Mouse (Mus musculus): ENCODE results near the gene Serpina3b. TPM values are rescaled to one million over a fixed set of nuclear protein-coding genes. Genes with fewer than 3 reads are reported as not detected.

Gene Serpina3b
- polyA plus RNA-seq, 1 experiment from 2014 or later: not detected

DNA sequence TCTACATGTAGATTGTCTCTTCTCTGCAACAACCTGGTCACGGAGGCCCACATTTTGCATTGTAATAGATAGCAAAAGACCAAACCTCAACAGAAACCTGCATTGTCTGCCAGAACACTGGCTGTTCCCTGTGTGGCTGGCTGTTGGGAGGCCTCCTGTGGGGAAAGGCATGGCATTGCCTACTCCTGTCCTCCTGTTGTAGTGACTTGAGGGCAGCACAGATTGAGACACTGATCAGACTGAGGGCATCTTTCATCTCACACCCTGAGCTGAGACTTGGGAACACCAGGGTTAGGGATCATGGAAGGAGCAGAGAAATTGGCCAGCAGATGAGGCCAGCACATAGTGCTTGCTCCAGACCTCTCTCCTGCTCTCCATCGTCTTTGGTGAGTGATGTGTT lies 10.4 kb downstream of the Serpina3b start:
- Histone ChIP-seq H3K27me3 (ENCODE audit: poor library complexity, severe bottlenecking) (no peaks in the 10 kb centered on the region), H3K4me3 (no peak overlapping the region), H3K27ac (no peak overlapping the region), H3K36me3 (replicated peaks) (no peaks in the 10 kb centered on the region), H3K9me3 (no peaks in the 10 kb centered on the region), H3K4me1 (no peaks in the 10 kb centered on the region)
- peak; percentile 5 for DNase-seq (ENCODE audit: extremely low spot score, low spot score)
- WGBS: 85% methylated on average over 2 of the region's 2 CpGs

DNA sequence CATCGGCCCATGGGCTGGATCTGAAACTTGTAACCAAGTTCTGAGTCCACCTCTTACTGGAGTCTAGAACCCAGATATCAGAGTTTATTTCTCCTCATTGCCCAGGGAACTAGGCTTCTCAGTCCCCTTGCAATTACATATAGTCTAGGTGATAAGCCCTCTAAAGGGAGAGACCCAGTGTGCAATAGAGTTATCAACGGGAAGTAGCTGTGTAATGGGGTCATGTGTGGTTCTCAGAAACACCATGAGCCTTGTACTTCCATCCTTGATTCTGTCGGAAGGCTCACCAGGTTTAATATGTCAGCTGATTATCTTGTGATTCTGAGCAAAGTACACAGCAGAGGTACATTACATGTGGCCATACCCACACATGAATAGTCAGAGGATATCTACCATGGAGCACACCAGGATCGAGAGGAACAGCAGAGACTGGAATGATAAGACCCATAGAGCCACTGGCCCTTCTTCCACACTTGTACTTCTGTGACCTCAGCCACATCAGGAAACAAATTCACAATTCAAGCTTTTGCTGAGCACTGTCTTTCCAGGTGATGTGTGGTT lies 12.8 kb downstream of the Serpina3b start:
- Histone ChIP-seq H3K27me3 (ENCODE audit: poor library complexity, severe bottlenecking) (no peaks in the 10 kb centered on the region), H3K4me3 (no peak overlapping the region), H3K36me3 (replicated peaks) (no peaks in the 10 kb centered on the region), H3K9me3 (no peaks in the 10 kb centered on the region), H3K27ac (no peak overlapping the region), H3K4me1 (no peaks in the 10 kb centered on the region)
- DNase-seq (ENCODE audit: extremely low spot score, low spot score): peak; percentile 4
- 91% methylated on average over 4 of the region's 4 CpGs for WGBS

- H3K4me3 ChIP-seq: no peak overlapping the region
- H3K4me1 ChIP-seq: no peaks in the 10 kb centered on the region
- H3K36me3 ChIP-seq (replicated peaks): no peaks in the 10 kb centered on the region
- H3K27me3 ChIP-seq (ENCODE audit: poor library complexity, severe bottlenecking): no peaks in the 10 kb centered on the region
- H3K9me3 ChIP-seq: no peaks in the 10 kb centered on the region
- no peak overlapping the region for H3K27ac ChIP-seq
- peak; percentile 3 for DNase-seq (ENCODE audit: extremely low spot score, low spot score)
- 78% methylated on average over 1 of the region's 1 CpGs for WGBS
These were observed 13.7 kb downstream of the Serpina3b start for GRCm38 (mm10) chr12:104141506-104141905.

- Histone ChIP-seq H3K27ac (no peak overlapping the region), H3K27me3 (ENCODE audit: poor library complexity, severe bottlenecking) (no peaks in the 10 kb centered on the region)
- WGBS: 83% methylated on average over 1 of the region's 1 CpGs
These were observed 14.6 kb downstream of the Serpina3b start for GRCm38 (mm10) chr12:104142427-104142826.

DNA sequence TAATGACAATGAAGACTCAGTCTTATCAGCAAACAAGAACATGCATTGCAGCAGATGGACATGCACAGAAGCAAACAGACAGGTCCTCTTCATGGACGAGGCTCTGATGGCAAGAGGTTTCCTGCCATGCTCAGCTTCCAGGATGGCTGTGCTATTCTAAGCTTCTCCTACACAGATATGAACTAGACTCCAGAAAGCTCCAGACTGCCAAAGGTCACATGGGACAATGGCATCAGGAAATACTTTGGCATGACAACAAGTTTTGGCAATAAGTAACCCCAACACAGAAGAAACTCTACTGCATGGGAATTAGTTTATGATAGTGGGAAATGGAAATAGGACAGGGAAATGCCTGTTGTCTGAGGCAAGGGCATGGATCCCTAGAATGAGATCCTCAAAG lies 15.5 kb downstream of the Serpina3b start:
- no peaks in the 10 kb centered on the region for H3K36me3 ChIP-seq (replicated peaks)
- no peaks in the 10 kb centered on the region for H3K27me3 ChIP-seq (ENCODE audit: poor library complexity, severe bottlenecking)
- no peaks in the 10 kb centered on the region for H3K9me3 ChIP-seq
- DNase-seq (ENCODE audit: extremely low spot score, low spot score): peak; percentile 3
- no peak overlapping the region for H3K27ac ChIP-seq
- no peak overlapping the region for H3K4me3 ChIP-seq
- 74% methylated on average over 1 of the region's 1 CpGs for WGBS
- H3K4me1 ChIP-seq: no peaks in the 10 kb centered on the region

More at GRCm38 (mm10) chr12:104142427-104142826, 14.6 kb downstream of the Serpina3b start:
- Histone ChIP-seq H3K36me3 (replicated peaks) (no peaks in the 10 kb centered on the region), H3K4me3 (no peak overlapping the region), H3K4me1 (no peaks in the 10 kb centered on the region), H3K9me3 (no peaks in the 10 kb centered on the region)
- peak; percentile 5 for DNase-seq (ENCODE audit: extremely low spot score, low spot score)

- Histone ChIP-seq H3K9me3 (no peaks in the 10 kb centered on the region), H3K4me3 (no peak overlapping the region), H3K36me3 (replicated peaks) (no peaks in the 10 kb centered on the region), H3K4me1 (no peaks in the 10 kb centered on the region), H3K27me3 (ENCODE audit: poor library complexity, severe bottlenecking) (no peaks in the 10 kb centered on the region), H3K27ac (no peak overlapping the region)
- WGBS: 92% methylated on average over 2 of the region's 2 CpGs
- DNase-seq (ENCODE audit: extremely low spot score, low spot score): no peak
These were observed 17.8 kb downstream of the Serpina3b start for GRCm38 (mm10) chr12:104145571-104145970.

DNA sequence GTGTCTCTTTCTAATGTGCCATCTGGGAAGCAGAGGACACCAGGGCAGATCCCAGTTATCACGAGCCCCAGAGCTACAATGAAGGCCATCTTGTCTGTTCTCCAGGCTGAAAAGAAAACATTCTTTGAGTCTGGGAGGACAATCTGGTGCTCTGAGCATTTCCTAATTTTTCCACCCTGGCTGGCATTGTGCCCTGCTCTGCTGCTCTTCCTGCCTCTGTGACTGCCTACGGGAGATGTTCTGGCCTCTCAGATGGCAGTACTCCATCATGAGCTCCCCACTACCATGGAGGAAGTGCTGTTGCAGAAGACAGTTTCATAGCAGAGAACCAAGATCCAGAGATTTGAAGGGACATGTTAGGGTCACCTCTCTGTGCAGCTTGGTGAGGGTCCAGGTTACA lies 24.2 kb downstream of the Serpina3b start:
- peak; percentile 5 for DNase-seq (ENCODE audit: extremely low spot score, low spot score)
- Histone ChIP-seq H3K4me3 (no peak overlapping the region), H3K36me3 (replicated peaks) (no peaks in the 10 kb centered on the region), H3K27me3 (ENCODE audit: poor library complexity, severe bottlenecking) (no peaks in the 10 kb centered on the region), H3K4me1 (no peaks in the 10 kb centered on the region), H3K27ac (no peak overlapping the region), H3K9me3 (no peaks in the 10 kb centered on the region; the same call in 1 of the 2 replicates)
- WGBS: 92% methylated on average over 2 of the region's 2 CpGs

- DNase-seq (ENCODE audit: extremely low spot score, low spot score): peak; percentile 3
- Histone ChIP-seq H3K27me3 (ENCODE audit: poor library complexity, severe bottlenecking) (no peaks in the 10 kb centered on the region), H3K9me3 (no peaks in the 10 kb centered on the region; the same call in 1 of the 2 replicates), H3K27ac (no peak overlapping the region), H3K4me3 (no peak overlapping the region), H3K4me1 (no peaks in the 10 kb centered on the region), H3K36me3 (replicated peaks) (no peaks in the 10 kb centered on the region)
- 81% methylated on average over 3 of the region's 3 CpGs for WGBS
These were observed 25.3 kb downstream of the Serpina3b start for GRCm38 (mm10) chr12:104153041-104153645.

DNA sequence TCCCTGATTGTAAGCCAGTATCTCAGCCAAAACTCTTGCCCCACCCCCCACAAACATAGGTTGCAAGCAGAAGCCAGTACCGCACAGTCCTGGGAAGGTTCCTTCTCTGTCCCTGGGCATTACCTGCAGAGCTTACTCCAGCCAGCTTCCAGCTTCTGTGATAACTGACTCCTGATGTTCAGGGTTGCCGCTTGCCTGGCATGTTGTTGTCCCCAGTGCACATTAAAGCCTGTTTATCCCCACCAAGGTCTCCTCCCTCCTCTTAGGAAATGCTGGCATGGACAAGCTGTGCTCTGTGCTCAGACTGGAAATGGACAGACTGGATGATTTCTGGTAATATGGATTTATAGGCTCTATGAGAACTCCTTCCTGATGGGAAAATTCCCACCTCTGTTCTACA lies 25.9 kb downstream of the Serpina3b start, which contains the start of gene Serpina3c:
Gene Serpina3c, minus strand, starts transcription at position 215 of the 400 bp plus-strand sequence.
- DNase-seq (ENCODE audit: extremely low spot score, low spot score): peak; percentile 8
- no peak within 1 kb of the TSS for H3K4me3 ChIP-seq
- H3K27me3 ChIP-seq (ENCODE audit: poor library complexity, severe bottlenecking): no peaks in the 10 kb centered on the region
- H3K27ac ChIP-seq: no peak within 1 kb of the TSS
- no peaks in the 10 kb centered on the region for H3K4me1 ChIP-seq
- H3K9me3 ChIP-seq: no peaks in the 10 kb centered on the region; the same call in 1 of the 2 replicates
- H3K36me3 ChIP-seq (replicated peaks): no peaks in the 10 kb centered on the region
- 94% methylated on average over 2 of the region's 2 CpGs for WGBS

GRCm38 (mm10) chr12:104174747-104175146 lies 47.0 kb downstream of the Serpina3b start:
- Histone ChIP-seq H3K27ac (no peak overlapping the region), H3K36me3 (replicated peaks) (no peaks in the 10 kb centered on the region), H3K9me3 (no peaks in the 10 kb centered on the region), H3K4me3 (no peak overlapping the region), H3K27me3 (ENCODE audit: poor library complexity, severe bottlenecking) (no peaks in the 10 kb centered on the region), H3K4me1 (no peaks in the 10 kb centered on the region)
- peak; percentile 1 for DNase-seq (ENCODE audit: extremely low spot score, low spot score)
- 68% methylated on average over 3 of the region's 3 CpGs for WGBS

DNA sequence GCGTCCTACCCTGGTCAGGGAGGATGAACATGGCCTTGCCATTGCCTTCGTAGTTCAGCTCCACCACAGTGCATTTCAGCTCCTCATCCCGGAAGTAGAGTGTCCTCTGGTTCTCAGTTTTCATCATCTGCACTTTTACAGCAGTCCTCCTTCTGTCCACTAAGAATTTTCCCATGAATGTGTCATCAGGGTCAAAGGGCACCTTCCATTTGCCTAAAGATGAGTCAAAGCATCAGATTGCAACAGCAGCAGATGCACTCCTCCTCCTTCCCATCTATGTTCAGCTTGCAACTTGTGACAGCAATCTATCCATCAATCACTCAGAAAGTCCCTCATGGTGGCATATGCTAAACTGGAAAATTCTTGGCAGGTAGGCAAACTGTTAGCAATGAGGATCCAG lies 47.8 kb downstream of the Serpina3b start:
- Histone ChIP-seq H3K27ac (no peak overlapping the region), H3K9me3 (no peaks in the 10 kb centered on the region), H3K27me3 (ENCODE audit: poor library complexity, severe bottlenecking) (no peaks in the 10 kb centered on the region), H3K4me1 (no peaks in the 10 kb centered on the region), H3K36me3 (replicated peaks) (no peaks in the 10 kb centered on the region), H3K4me3 (no peak overlapping the region)
- 92% methylated on average over 3 of the region's 3 CpGs for WGBS
- peak; percentile 6 for DNase-seq (ENCODE audit: extremely low spot score, low spot score)

GRCm38 (mm10) chr12:104178577-104178976 lies 50.8 kb downstream of the Serpina3b start:
- no peaks in the 10 kb centered on the region for H3K9me3 ChIP-seq
- no peaks in the 10 kb centered on the region for H3K27me3 ChIP-seq (ENCODE audit: poor library complexity, severe bottlenecking)
- no peak overlapping the region for H3K4me3 ChIP-seq
- H3K4me1 ChIP-seq: no peaks in the 10 kb centered on the region
- no peak overlapping the region for H3K27ac ChIP-seq
- H3K36me3 ChIP-seq (replicated peaks): no peaks in the 10 kb centered on the region
- DNase-seq (ENCODE audit: extremely low spot score, low spot score): no peak

- Histone ChIP-seq H3K27me3 (ENCODE audit: poor library complexity, severe bottlenecking) (no peaks in the 10 kb centered on the region), H3K9me3 (no peaks in the 10 kb centered on the region), H3K4me1 (no peaks in the 10 kb centered on the region), H3K36me3 (replicated peaks) (no peaks in the 10 kb centered on the region), H3K27ac (no peak overlapping the region), H3K4me3 (no peak overlapping the region)
- WGBS: 82% methylated on average over 2 of the region's 2 CpGs
- peak; percentile 7 for DNase-seq (ENCODE audit: extremely low spot score, low spot score)
These were observed 51.2 kb downstream of the Serpina3b start for GRCm38 (mm10) chr12:104178987-104179386.
